Mouse (Mus musculus) lung, adult 2 months (tissue): ENCODE results near the gene Cntnap1. TPM values are rescaled to one million over a fixed set of nuclear protein-coding genes. Genes with fewer than 3 reads are reported as not detected.
A peak's percentile ranks its signal among the peaks of the same experiment; 100 is the strongest.

Experiments
- DNase-seq: peaks from one replicate; pipeline ENCODE4 v3.0.0; 2022
- H3K4me1 ChIP-seq: fragments of 200-500 bp; 2 replicates; pipeline ENCODE4 v1.6.1; 2011; ENCODE audit warnings: low read length; ENCODE audit not compliant: control insufficient read depth, insufficient read depth
- H3K4me3 ChIP-seq: fragments of 200-500 bp; replicated peaks from 2 replicates; pipeline ENCODE3; 2011; ENCODE audit warnings: low read depth, mild to moderate bottlenecking, control low read depth, low read length; ENCODE audit errors: extremely low read depth
- CTCF ChIP-seq: fragments of 200-500 bp; IDR thresholded peaks from 2 replicates; pipeline ENCODE4 v1.5.1; 2011; ENCODE audit warnings: mild to moderate bottlenecking, low read length, control low read depth; ENCODE audit not compliant: insufficient read depth
- POLR2A ChIP-seq: fragments of 200-500 bp; IDR thresholded peaks from 2 replicates; pipeline ENCODE4 v1.6.1; 2011; ENCODE audit warnings: low read depth, mild to moderate bottlenecking, control low read depth, low read length, borderline replicate concordance; ENCODE audit errors: extremely low read depth
- WGBS: fragments of 180-500 bp; shearing (Covaris S2); methylation state at CpG from one replicate; pipeline ENCODE4 v1.1.7; 2018; 5-methylcytosine and 5-hydroxymethylcytosine counted together
- polyA plus RNA-seq: library from polyadenylated mRNA; depleted of rRNA; stranded (reverse); fragments of >200 nt; gene quantifications from 2 replicates; pipeline ENCODE4 v1.2.3, GENCODE M21; 2012

The Cntnap1 gene
- polyA plus RNA-seq, 1 experiment, result 2.7 TPM

DNA sequence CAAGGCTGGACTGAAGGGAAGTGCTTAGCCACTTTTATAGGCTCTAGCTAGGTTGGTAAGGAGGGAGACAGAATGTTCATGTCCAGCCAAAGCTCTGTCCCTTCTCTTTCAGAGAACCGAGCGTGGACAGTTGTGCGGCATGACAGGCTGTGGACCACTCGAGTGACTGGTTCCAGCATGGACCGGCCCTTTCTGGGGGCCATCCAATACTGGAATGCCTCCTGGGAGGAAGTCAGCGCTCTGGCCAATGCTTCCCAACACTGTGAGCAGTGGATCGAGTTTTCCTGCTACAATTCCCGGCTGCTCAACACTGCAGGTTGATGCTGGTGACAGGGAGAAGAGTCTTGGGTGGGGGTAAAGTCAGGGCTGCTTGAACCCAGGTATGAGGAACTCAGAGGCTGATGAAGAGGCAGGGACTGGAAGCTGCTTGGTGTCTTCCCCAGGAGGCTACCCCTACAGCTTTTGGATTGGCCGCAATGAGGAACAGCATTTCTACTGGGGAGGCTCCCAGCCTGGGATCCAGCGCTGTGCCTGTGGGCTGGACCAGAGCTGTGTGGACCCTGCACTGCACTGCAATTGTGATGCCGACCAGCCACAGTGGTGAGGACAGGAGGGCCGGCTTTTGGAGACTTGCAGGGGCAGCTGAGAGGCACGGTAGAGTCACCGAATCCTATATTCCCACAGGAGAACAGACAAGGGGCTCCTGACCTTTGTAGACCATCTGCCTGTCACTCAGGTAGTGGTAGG, 12.6 kb downstream of the Cntnap1 start:
- no peak for TF ChIP-seq CTCF
- no peak for TF ChIP-seq POLR2A
- no peak for DNase-seq
- Histone ChIP-seq H3K4me1 (no peaks in the 10 kb centered on the region), H3K4me3 (no peak overlapping the region)
- 69% methylated on average over 14 of the region's 14 CpGs for WGBS

DNA sequence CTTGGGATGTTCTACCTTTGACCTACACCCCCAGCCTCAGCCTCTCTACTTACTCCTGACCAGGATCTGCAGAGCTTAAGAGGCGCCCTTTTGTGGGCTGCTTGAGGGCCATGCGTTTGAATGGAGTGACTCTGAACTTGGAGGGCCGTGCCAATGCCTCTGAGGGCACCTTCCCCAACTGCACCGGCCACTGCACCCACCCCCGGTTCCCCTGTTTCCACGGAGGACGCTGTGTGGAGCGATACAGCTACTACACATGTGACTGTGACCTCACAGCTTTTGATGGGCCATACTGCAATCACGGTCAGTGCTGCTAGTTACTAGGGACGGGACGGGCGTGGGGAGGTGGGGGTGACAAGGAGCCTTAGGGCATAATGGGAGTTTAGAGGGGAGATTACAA, 14.7 kb downstream of the Cntnap1 start:
- no peak overlapping the region for H3K4me3 ChIP-seq
- 88% methylated on average over 12 of the region's 12 CpGs for WGBS
- H3K4me1 ChIP-seq, result no peaks in the 10 kb centered on the region
- TF ChIP-seq POLR2A (no peak), CTCF (no peak)
- no peak for DNase-seq

DNA sequence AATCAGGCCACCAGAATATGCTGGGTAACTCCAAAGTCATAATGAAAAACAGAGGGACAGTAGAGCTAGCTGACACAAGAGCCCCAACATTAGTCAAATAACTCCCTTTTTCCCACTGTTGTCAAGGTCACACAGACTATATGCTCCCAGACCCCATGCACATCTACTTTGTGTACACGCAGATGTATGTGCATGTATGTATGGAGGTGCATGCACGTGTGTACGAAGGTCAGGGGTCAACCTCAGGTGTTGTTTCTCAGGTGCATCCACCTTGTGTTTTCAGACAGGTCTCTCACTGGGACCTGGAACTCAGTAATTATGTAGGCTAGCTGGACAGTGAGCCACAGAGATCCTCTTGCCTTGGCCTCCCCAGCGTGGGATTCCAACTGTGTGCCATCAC, 15.1 kb downstream of the Cntnap1 start:
- Histone ChIP-seq H3K4me1 (peaks cover under 1% of the 10 kb centered on the region; the same call in 1 of the 2 replicates), H3K4me3 (no peak overlapping the region)
- TF ChIP-seq CTCF (no peak), POLR2A (no peak)
- DNase-seq, result no peak
- 89% methylated on average over 4 of the region's 4 CpGs for WGBS

DNA sequence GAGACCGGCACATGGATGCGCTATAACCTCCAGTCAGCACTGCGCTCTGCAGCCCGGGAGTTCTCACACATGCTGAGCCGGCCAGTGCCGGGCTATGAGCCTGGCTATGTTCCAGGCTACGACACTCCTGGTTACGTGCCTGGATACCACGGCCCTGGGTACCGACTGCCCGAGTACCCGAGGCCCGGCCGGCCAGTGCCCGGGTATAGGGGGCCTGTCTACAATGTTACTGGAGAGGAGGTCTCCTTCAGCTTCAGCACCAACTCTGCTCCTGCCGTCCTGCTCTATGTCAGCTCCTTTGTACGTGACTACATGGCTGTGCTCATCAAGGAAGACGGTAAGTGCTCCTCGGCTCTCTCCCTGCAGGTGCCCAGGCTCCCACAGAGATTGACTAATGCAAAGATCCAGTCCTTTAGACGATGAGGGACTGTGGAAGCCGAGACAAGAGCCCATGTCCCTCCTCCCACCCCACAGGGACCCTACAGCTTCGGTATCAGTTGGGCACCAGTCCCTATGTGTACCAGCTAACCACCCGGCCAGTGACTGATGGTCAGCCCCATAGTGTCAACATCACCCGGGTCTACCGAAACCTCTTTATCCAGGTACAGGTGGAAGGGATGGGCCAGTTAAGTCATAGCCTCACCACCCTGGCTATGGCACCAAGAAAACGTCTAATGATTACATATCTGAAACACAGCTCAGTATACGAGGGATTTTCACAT, 16.4 kb downstream of the Cntnap1 start:
- no peak for DNase-seq
- Histone ChIP-seq H3K4me1 (peaks cover 2% of the 10 kb centered on the region; the same call in 1 of the 2 replicates), H3K4me3 (no peak overlapping the region)
- 90% methylated on average over 27 of the region's 27 CpGs for WGBS
- TF ChIP-seq POLR2A (no peak), CTCF (no peak)

DNA sequence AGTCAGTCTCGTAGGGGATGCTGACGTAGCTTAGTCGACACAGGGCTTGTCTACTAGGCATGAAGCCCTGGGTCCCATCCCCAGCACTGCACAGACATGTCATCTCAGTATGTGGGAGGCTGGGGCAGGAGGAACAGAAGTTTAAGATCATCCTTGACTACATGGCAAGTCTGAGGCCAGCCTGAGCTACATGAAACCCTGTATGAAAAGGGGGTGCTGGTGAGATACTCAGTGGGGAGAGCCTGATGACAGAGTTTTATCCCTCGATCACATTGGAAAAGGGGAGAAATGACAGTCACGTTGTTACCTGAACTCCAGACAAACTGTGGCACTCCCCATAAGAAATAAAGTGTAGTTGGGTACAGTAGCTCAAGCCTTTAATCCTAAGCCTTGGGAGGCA, 17.2 kb downstream of the Cntnap1 start:
- no peak for DNase-seq
- no peak for TF ChIP-seq CTCF
- TF ChIP-seq POLR2A, result no peak
- 92% methylated on average over 5 of the region's 5 CpGs for WGBS
- Histone ChIP-seq H3K4me1 (peaks cover 2% of the 10 kb centered on the region; the same call in 1 of the 2 replicates), H3K4me3 (no peak overlapping the region)

DNA sequence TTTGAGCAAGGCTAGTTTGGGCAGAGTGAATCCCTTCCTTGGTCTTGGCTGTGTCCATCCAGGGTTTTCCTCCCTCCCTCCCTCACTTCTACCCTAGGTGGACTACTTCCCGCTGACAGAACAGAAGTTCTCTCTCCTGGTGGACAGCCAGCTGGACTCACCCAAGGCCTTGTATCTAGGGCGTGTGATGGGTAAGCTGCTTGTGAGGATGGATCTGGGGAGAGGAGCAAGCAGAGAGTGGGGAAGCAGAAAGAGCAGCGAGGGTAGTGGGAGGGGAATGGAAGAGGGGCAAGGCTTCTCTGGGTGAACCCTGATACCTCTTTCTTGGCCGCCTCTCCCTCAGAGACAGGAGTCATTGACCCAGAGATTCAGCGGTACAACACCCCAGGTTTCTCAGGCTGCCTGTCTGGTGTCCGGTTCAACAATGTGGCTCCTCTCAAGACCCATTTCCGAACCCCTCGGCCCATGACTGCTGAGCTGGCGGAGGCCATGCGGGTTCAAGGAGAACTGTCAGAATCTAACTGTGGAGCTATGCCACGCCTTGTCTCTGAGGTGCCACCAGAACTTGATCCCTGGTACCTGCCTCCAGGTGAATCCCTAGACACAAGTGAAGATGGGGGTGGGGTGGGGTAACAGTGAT, 18.0 kb downstream of the Cntnap1 start:
- DNase-seq, result no peak
- Histone ChIP-seq H3K4me3 (no peak overlapping the region), H3K4me1 (peaks cover 2% of the 10 kb centered on the region; the same call in 1 of the 2 replicates)
- WGBS, result 79% methylated on average over 11 of the region's 11 CpGs
- no peak for TF ChIP-seq POLR2A
- TF ChIP-seq CTCF, result no peak

DNA sequence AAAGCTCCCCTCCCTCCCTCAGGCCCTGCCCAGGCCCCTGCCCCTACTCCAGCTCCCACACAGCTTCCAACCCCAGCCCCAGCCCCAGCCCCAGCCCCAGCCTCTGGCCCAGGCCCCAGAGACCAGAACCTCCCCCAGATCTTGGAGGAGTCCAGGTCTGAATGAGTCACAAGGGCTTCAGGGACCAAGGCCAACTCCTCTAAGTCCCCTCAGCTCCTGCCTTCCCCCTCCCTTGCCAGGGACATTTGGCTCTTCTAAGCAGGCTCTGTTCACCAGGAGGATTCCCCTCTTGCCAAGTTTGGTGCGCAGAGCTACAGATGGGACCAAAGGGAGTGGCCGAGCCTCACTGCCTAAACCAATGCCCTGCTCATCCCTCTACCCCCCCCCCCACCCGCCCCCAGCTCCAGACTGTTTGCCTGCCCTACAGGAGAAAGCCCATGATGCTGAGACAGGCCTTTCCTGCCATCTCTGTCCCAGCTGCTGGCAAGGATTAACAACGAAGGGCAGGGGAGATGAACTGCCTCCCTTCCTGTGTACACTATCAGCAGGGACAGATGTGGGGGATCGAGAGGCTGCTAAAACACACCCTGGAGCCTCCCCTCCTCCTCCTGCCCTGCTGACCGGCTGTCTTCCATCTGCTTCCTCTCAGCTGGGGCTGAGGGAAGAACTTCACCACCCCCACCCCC, 19.3 kb downstream of the Cntnap1 start:
- 17% methylated on average over 6 of the region's 6 CpGs for WGBS
- TF ChIP-seq POLR2A (peak; percentile 18; the same call in 1 of the 2 replicates), CTCF (no peak)
- DNase-seq, result no peak
- H3K4me1 ChIP-seq, result peaks cover 2% of the 10 kb centered on the region; the same call in 1 of the 2 replicates
- no peak overlapping the region for H3K4me3 ChIP-seq

DNA sequence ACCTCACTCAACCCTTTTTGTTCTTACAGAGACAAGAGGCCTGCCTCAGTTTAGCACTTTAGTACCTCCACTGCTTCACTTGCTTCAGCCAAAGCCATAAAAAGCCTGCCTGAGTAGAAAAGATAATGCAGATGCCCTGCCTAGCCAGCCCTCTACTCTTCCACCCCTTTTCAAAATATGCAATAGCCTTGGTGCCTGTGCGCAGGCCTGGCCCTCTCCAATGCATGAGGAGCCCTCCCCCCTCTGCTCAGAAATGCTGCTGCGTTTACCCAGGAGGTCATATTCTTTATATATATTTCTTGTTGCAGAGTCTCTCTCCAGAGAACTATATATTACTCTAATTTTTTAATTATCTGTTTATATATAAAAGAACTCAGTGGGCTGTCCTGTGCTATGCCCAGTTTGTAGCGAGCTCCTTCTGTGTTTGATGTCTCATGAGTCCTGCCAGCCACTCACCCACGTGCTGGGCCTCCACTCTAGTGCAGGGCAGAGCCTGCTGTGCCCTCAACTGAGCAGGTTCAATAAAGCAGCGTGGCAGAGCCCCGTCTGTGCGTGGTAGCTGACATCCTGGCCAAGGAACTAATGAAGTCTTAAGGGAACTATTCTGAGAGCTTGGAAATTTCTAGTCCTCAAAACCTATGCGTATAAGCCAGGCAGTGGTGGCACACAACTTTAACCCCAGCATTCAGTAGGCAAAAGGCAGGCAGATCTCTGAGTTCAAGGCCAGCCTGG, 20.0 kb downstream of the Cntnap1 start:
- DNase-seq, result no peak
- WGBS, result 43% methylated on average over 8 of the region's 8 CpGs
- TF ChIP-seq CTCF, result no peak
- no peak for TF ChIP-seq POLR2A
- Histone ChIP-seq H3K4me3 (no peak overlapping the region), H3K4me1 (peaks cover 2% of the 10 kb centered on the region)
